Mouse (Mus musculus) MEL (cell line): Measurements from ENCODE around the gene Susd5.
"Not testable (repeated sequence)": the region's sequence is repeated elsewhere in the genome, so short reads cannot be mapped to it uniquely, and the experiment has no call there.

Experiments used
- CTCF ChIP-seq, 3 experiments: IDR thresholded peaks in 2 of 3; conservative IDR thresholded peaks in 1 of 3; 2 replicates each; pipeline ENCODE4 v1.5.1; 2011 to 2012; ENCODE audit warnings: low read length in 3 of 3, low read depth in 2 of 3, mild to moderate bottlenecking in 2 of 3, improper control_type of control experiment in 1 of 3, inconsistent platforms in 1 of 3, mixed read lengths in 1 of 3, moderate library complexity in 1 of 3; ENCODE audit not compliant: control insufficient read depth in 1 of 3, insufficient read depth in 1 of 3, poor library complexity in 1 of 3, severe bottlenecking in 1 of 3
- POLR2A ChIP-seq, 2 experiments: IDR thresholded peaks; 2 replicates each; pipeline ENCODE4 v1.6.1; 2011 to 2012; ENCODE audit warnings: low read length in 2 of 2, mild to moderate bottlenecking in 2 of 2, control low read depth in 1 of 2, improper control_type of control experiment in 1 of 2, low read depth in 1 of 2, moderate library complexity in 1 of 2; ENCODE audit not compliant: control insufficient read depth in 1 of 2, insufficient read depth in 1 of 2, poor library complexity in 1 of 2
- POLR2AphosphoS5 ChIP-seq: IDR thresholded peaks from 2 replicates; pipeline ENCODE4 v1.6.1; 2012; ENCODE audit warnings: low read depth, borderline replicate concordance, mild to moderate bottlenecking, inconsistent platforms, low read length, moderate library complexity, mixed read lengths
- USF1 ChIP-seq: IDR thresholded peaks from 2 replicates; pipeline ENCODE4 v1.6.1; 2014; ENCODE audit warnings: low read depth, mild to moderate bottlenecking, inconsistent platforms, low read length, improper control_type of control experiment, moderate library complexity

DNA sequence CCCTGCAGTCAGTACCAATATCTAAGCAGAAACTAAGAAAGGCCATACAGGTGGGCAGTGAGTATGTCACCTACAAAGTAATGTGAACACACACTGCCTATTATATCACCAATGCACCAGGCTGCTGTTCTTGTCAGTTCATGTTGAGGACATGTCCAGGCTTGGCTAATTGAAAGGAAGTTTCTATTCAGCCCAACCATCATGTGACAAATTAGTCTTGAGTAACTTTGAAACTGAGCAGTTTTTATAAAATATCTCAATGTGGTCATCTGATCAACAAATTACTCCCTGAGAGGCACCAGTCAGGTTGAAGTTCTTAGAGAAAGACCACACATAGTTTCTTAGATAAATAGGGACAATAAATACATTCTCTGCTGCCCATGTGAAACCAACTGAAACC, 65.9 kb downstream of the Susd5 start:
- TF ChIP-seq CTCF (IDR thresholded peaks at IDR 0.05 in 2 of 3, conservative IDR thresholded peaks at IDR 0.05 in 1 of 3; ENCODE audit: control insufficient read depth in 1 of 3, insufficient read depth in 1 of 3, low read depth in 2 of 3, low read length in 3 of 3, poor library complexity in 1 of 3, severe bottlenecking in 1 of 3); USF1; POLR2AphosphoS5; POLR2A (IDR thresholded peaks at IDR 0.05; ENCODE audit: control insufficient read depth in 1 of 2, insufficient read depth in 1 of 2, low read depth in 1 of 2, low read length in 2 of 2, poor library complexity in 1 of 2): not testable (repeated sequence)
